Mouse (Mus musculus): ENCODE data around the gene Efcab3. TPM values are rescaled to one million over a fixed set of nuclear protein-coding genes. Genes with fewer than 3 reads are reported as not detected.
"Not testable (repeated sequence)": the region's sequence is repeated elsewhere in the genome, so short reads cannot be mapped to it uniquely, and the experiment has no call there.

The Efcab3 gene
- 1.6 and 2.0 TPM in 2 replicates for polyA plus RNA-seq (2014; fragmentation: Nextera tagmentation; extraction: Ambion mirVana)

DNA sequence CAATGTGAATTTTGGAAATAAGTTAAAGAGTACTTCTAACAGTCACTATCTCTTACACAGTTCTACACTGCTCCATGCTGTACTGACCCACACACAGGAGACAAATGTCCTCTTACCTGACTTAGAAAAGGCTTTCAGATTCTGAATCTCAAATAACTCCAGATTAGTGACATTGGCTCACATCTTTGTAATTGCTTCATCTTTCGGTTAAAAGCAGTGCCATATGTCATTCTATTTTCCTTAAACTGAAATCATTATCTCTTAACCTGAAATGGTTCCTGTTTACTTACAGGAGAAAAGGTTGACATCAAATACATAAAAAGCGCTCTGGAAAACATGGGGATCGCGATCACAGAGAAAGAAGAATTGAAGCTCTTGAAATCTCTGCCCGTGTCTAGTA, at the start of gene Efcab3:
Efcab3 (plus strand) TSS at position 301 of the 400 bp plus-strand sequence.
- no peak within 1 kb of the TSS for H3K4me2 ChIP-seq (ENCODE audit: low read length)
- 88% methylated on average over 5 of the region's 5 CpGs for WGBS
- H3K9me3 ChIP-seq (ENCODE audit: control insufficient read depth, low read length), result no peaks in the 10 kb centered on the region
- no peak within 1 kb of the TSS for H3K27ac ChIP-seq (ENCODE audit: low read depth)
- H3K4me3 ChIP-seq (ENCODE audit: low read depth, low read length), result no peak within 1 kb of the TSS
- H3K4me1 ChIP-seq (replicated peaks; ENCODE audit: control insufficient read depth, insufficient read depth, low read length), result no peaks in the 10 kb centered on the region
- no peak for DNase-seq (ENCODE audit: low spot score)
- H3K36me3 ChIP-seq (ENCODE audit: control insufficient read depth, insufficient read depth, low read length), result no peaks in the 10 kb centered on the region
- no peak within 1 kb of the TSS for H3K9ac ChIP-seq (ENCODE audit: low read length)
- no peak for ATAC-seq (replicated peaks; ENCODE audit: low FRiP score, low TSS enrichment, low read depth)
- no peaks in the 10 kb centered on the region for H3K27me3 ChIP-seq (replicated peaks; ENCODE audit: control insufficient read depth, insufficient read depth, low read length)

- H3K27me3 ChIP-seq (replicated peaks; ENCODE audit: control insufficient read depth, insufficient read depth, low read length), result no peaks in the 10 kb centered on the region
- no peaks in the 10 kb centered on the region for H3K9me3 ChIP-seq (ENCODE audit: control insufficient read depth, low read length)
- H3K4me3 ChIP-seq (ENCODE audit: low read depth, low read length), result no peak overlapping the region
- H3K4me2 ChIP-seq (ENCODE audit: low read length), result no peak overlapping the region
- H3K36me3 ChIP-seq (ENCODE audit: control insufficient read depth, insufficient read depth, low read length), result no peaks in the 10 kb centered on the region
- H3K4me1 ChIP-seq (replicated peaks; ENCODE audit: control insufficient read depth, insufficient read depth, low read length), result no peaks in the 10 kb centered on the region
- ATAC-seq (replicated peaks; ENCODE audit: low FRiP score, low TSS enrichment, low read depth) (no peak), DNase-seq (ENCODE audit: low spot score) (no peak)
- no peak overlapping the region for H3K9ac ChIP-seq (ENCODE audit: low read length)
- no peak overlapping the region for H3K27ac ChIP-seq (ENCODE audit: low read depth)
- 80% methylated on average over 7 of the region's 7 CpGs for WGBS
These were observed 42.3 kb upstream of the Efcab3 start for GRCm38 (mm10) chr11:105021071-105021470.

DNA sequence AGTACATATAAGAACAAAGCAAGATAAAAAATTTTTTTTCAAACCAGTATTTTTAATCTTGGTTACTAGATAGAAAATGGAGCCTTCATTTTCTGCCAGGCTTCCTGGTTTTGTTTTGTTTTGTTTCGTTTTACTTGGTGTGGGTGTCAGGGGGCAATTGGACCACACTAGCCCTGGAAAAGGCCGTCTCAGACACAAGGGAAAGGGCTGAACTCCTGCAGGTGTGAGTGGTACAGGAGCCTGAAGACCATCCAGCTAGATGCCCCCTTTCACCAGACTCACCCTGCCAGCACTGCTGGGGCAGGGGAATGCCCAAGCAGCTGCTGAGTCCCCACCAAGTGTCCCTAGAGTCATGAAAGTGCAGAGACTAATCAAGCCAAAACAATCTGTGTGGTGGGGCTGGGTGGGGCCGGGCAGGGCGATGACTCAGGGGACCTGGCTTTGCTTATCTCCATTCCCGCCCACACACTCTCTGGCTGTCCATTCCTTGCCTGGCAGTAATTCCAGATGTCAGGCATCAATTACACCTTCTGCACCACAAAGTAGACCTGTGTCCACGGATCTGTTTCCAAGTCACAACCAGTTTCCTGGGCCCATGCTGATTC, 34.5 kb upstream of the Efcab3 start:
- Histone ChIP-seq H3K4me3 (ENCODE audit: low read depth, low read length) (no peak overlapping the region), H3K4me2 (ENCODE audit: low read length) (no peak overlapping the region), H3K36me3 (ENCODE audit: control insufficient read depth, insufficient read depth, low read length) (no peaks in the 10 kb centered on the region), H3K9me3 (ENCODE audit: control insufficient read depth, low read length) (no peaks in the 10 kb centered on the region), H3K9ac (ENCODE audit: low read length) (no peak overlapping the region), H3K27me3 (replicated peaks; ENCODE audit: control insufficient read depth, insufficient read depth, low read length) (no peaks in the 10 kb centered on the region), H3K4me1 (replicated peaks; ENCODE audit: control insufficient read depth, insufficient read depth, low read length) (peaks cover 9% of the 10 kb centered on the region; the same call in 1 of the 2 replicates), H3K27ac (ENCODE audit: low read depth) (no peak overlapping the region)
- 39% methylated on average over 6 of the region's 6 CpGs for WGBS
- 0 out of 2 replicates have a peak, but pooled peaks have one; percentile 55 for ATAC-seq (replicated peaks; ENCODE audit: low FRiP score, low TSS enrichment, low read depth)
- no peak for DNase-seq (ENCODE audit: low spot score)

DNA sequence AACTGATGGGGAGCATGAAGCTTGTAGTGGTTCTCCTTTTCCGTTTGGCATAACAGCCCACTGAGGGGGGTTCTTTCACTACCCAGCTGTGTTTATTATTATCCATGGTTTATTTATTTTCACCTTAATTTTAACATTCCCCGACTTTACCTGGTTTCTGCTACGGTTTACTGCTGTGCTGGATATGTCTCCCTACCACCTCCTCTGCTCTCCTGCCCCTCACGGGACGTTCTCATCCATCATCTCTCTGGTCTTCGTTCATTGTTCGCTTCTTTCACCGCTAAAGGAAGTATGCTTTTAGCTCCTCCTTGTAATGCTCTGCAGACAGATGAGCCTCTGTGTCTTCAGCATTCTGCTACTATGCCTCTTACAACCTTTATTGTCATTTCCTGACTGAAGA, 33.9 kb upstream of the Efcab3 start:
- no peak for DNase-seq (ENCODE audit: low spot score)
- no peak overlapping the region for H3K4me3 ChIP-seq (ENCODE audit: low read depth, low read length)
- no peak overlapping the region for H3K9ac ChIP-seq (ENCODE audit: low read length)
- no peaks in the 10 kb centered on the region for H3K27me3 ChIP-seq (replicated peaks; ENCODE audit: control insufficient read depth, insufficient read depth, low read length)
- peaks cover 9% of the 10 kb centered on the region; the same call in 1 of the 2 replicates for H3K4me1 ChIP-seq (replicated peaks; ENCODE audit: control insufficient read depth, insufficient read depth, low read length)
- no peak overlapping the region for H3K27ac ChIP-seq (ENCODE audit: low read depth)
- no peak for ATAC-seq (replicated peaks; ENCODE audit: low FRiP score, low TSS enrichment, low read depth)
- no peaks in the 10 kb centered on the region for H3K9me3 ChIP-seq (ENCODE audit: control insufficient read depth, low read length)
- H3K36me3 ChIP-seq (ENCODE audit: control insufficient read depth, insufficient read depth, low read length), result no peaks in the 10 kb centered on the region
- no peak overlapping the region for H3K4me2 ChIP-seq (ENCODE audit: low read length)
- WGBS, result 28% methylated on average over 8 of the region's 8 CpGs

GRCm38 (mm10) chr11:105030229-105030628, 33.2 kb upstream of the Efcab3 start:
- Histone ChIP-seq H3K9ac (ENCODE audit: low read length) (no peak overlapping the region), H3K36me3 (ENCODE audit: control insufficient read depth, insufficient read depth, low read length) (no peaks in the 10 kb centered on the region), H3K4me1 (replicated peaks; ENCODE audit: control insufficient read depth, insufficient read depth, low read length) (peaks cover 9% of the 10 kb centered on the region; the same call in 1 of the 2 replicates), H3K9me3 (ENCODE audit: control insufficient read depth, low read length) (no peaks in the 10 kb centered on the region), H3K27ac (ENCODE audit: low read depth) (no peak overlapping the region), H3K27me3 (replicated peaks; ENCODE audit: control insufficient read depth, insufficient read depth, low read length) (no peaks in the 10 kb centered on the region), H3K4me2 (ENCODE audit: low read length) (no peak overlapping the region), H3K4me3 (ENCODE audit: low read depth, low read length) (no peak overlapping the region)
- ATAC-seq (replicated peaks; ENCODE audit: low FRiP score, low TSS enrichment, low read depth), result no peak
- WGBS, result 69% methylated on average over 6 of the region's 6 CpGs
- DNase-seq (ENCODE audit: low spot score), result no peak

GRCm38 (mm10) chr11:105031103-105031502, 32.3 kb upstream of the Efcab3 start:
- WGBS, result 39% methylated on average over 2 of the region's 2 CpGs
- no peaks in the 10 kb centered on the region for H3K9me3 ChIP-seq (ENCODE audit: control insufficient read depth, low read length)
- no peak for DNase-seq (ENCODE audit: low spot score)
- H3K4me1 ChIP-seq (replicated peaks; ENCODE audit: control insufficient read depth, insufficient read depth, low read length), result peaks cover 9% of the 10 kb centered on the region; the same call in 1 of the 2 replicates
- H3K36me3 ChIP-seq (ENCODE audit: control insufficient read depth, insufficient read depth, low read length), result no peaks in the 10 kb centered on the region
- no peak overlapping the region for H3K27ac ChIP-seq (ENCODE audit: low read depth)
- no peaks in the 10 kb centered on the region for H3K27me3 ChIP-seq (replicated peaks; ENCODE audit: control insufficient read depth, insufficient read depth, low read length)
- no peak for ATAC-seq (replicated peaks; ENCODE audit: low FRiP score, low TSS enrichment, low read depth)
- no peak overlapping the region for H3K4me2 ChIP-seq (ENCODE audit: low read length)
- H3K4me3 ChIP-seq (ENCODE audit: low read depth, low read length), result no peak overlapping the region
- no peak overlapping the region for H3K9ac ChIP-seq (ENCODE audit: low read length)

- DNase-seq (ENCODE audit: low spot score) (no peak), ATAC-seq (replicated peaks; ENCODE audit: low FRiP score, low TSS enrichment, low read depth) (no peak)
- no peak overlapping the region for H3K9ac ChIP-seq (ENCODE audit: low read length)
- H3K4me3 ChIP-seq (ENCODE audit: low read depth, low read length), result no peak overlapping the region
- H3K4me1 ChIP-seq (replicated peaks; ENCODE audit: control insufficient read depth, insufficient read depth, low read length), result no peaks in the 10 kb centered on the region
- no peaks in the 10 kb centered on the region for H3K36me3 ChIP-seq (ENCODE audit: control insufficient read depth, insufficient read depth, low read length)
- no peak overlapping the region for H3K4me2 ChIP-seq (ENCODE audit: low read length)
- 0 out of 2 replicates have a peak, but pooled peaks cover 2% of the 10 kb centered on the region for H3K9me3 ChIP-seq (ENCODE audit: control insufficient read depth, low read length)
- 91% methylated on average over 1 of the region's 1 CpGs for WGBS
- H3K27ac ChIP-seq (ENCODE audit: low read depth), result no peak overlapping the region
- H3K27me3 ChIP-seq (replicated peaks; ENCODE audit: control insufficient read depth, insufficient read depth, low read length), result no peaks in the 10 kb centered on the region
These were observed 28.3 kb upstream of the Efcab3 start for GRCm38 (mm10) chr11:105035081-105035480.

GRCm38 (mm10) chr11:105112448-105112847, 49.1 kb downstream of the Efcab3 start:
- not testable (repeated sequence) for H3K9ac ChIP-seq (ENCODE audit: low read length); H3K27ac ChIP-seq (ENCODE audit: low read depth); DNase-seq (ENCODE audit: low spot score); H3K4me3 ChIP-seq (ENCODE audit: low read depth, low read length); H3K4me2 ChIP-seq (ENCODE audit: low read length); ATAC-seq (replicated peaks; ENCODE audit: low FRiP score, low TSS enrichment, low read depth); H3K36me3 ChIP-seq (ENCODE audit: control insufficient read depth, insufficient read depth, low read length); H3K27me3 ChIP-seq (replicated peaks; ENCODE audit: control insufficient read depth, insufficient read depth, low read length); H3K9me3 ChIP-seq (ENCODE audit: control insufficient read depth, low read length); H3K4me1 ChIP-seq (replicated peaks; ENCODE audit: control insufficient read depth, insufficient read depth, low read length)
- 81% methylated on average over 22 of the region's 22 CpGs for WGBS

DNA sequence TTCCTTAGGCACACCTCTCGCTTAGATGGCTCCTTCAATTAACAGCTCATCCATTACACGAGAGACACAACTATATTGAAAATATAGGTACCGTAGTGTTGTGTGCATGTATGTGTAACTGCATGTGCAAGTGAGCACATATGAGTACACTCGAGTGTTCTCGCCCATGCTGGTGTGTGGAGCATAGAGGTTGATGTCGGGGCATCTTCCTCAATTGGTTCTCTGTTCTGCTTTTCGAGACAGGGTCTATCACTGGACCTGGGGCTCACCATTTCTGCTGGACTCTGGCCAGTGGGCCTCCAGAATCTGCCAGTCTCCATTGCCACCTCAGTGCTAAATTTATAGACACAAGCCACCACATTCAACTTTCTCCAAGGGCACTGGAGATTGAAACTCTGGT, 54.4 kb downstream of the Efcab3 start:
- H3K36me3 ChIP-seq (ENCODE audit: control insufficient read depth, insufficient read depth, low read length), result no peaks in the 10 kb centered on the region
- H3K27me3 ChIP-seq (replicated peaks; ENCODE audit: control insufficient read depth, insufficient read depth, low read length), result no peaks in the 10 kb centered on the region
- H3K4me2 ChIP-seq (ENCODE audit: low read length), result no peak overlapping the region
- no peaks in the 10 kb centered on the region for H3K4me1 ChIP-seq (replicated peaks; ENCODE audit: control insufficient read depth, insufficient read depth, low read length)
- 88% methylated on average over 7 of the region's 7 CpGs for WGBS
- H3K9me3 ChIP-seq (ENCODE audit: control insufficient read depth, low read length), result no peaks in the 10 kb centered on the region
- ATAC-seq (replicated peaks; ENCODE audit: low FRiP score, low TSS enrichment, low read depth), result no peak
- DNase-seq (ENCODE audit: low spot score), result no peak
- H3K27ac ChIP-seq (ENCODE audit: low read depth), result no peak overlapping the region
- H3K4me3 ChIP-seq (ENCODE audit: low read depth, low read length), result no peak overlapping the region
- no peak overlapping the region for H3K9ac ChIP-seq (ENCODE audit: low read length)

Data from intestine, embryonic 14.5 days (tissue).